Mouse (Mus musculus): ENCODE measurements at regions not wholly inside any gene's neighbourhood (a gene's known extent, or its start where the extent isn't known, plus 50 kb on each side); places are given as distances from the start of the nearest gene placed in this dataset.

GRCm38 (mm10) chr12:16131028-16131739 is 314.5 kb upstream of the Trib2 start:
- TF ChIP-seq CTCF (IDR thresholded peaks at IDR 0.05; ENCODE audit: borderline replicate concordance, extremely low read depth, insufficient read depth, insufficient read length) (no peak), POLR2A (IDR thresholded peaks at IDR 0.05; ENCODE audit: borderline replicate concordance, extremely low read depth, insufficient read depth, insufficient read length, poor library complexity, severe bottlenecking) (no peak)

Data from brain, embryonic 14.5 days (tissue).